Mouse (Mus musculus): ENCODE measurements at regions not wholly inside any gene's neighbourhood (a gene's known extent, or its start where the extent isn't known, plus 50 kb on each side); places are given as distances from the start of the nearest gene placed in this dataset.

DNA sequence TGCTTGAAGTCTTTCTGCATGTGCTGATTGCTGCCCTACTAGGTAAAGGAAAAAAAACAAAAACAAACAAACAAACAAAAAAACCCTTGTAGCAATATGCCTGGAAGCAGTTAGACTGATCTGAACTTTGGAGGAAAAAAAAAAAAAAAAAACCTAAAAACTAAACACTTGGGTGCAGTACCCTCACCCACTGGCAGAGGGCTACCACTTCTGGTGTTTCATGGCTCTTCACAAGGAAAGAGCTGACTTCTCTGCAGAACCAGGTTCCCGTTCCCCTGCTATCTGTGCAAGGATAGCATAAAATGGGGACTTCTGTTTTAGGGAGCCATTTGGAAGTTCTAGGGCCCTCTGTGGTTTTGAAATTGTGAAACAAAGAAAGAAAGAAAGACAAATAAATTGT lies 52.2 kb upstream of the Otud4 start:
- no peak for DNase-seq (ENCODE audit: low spot score)

DNA sequence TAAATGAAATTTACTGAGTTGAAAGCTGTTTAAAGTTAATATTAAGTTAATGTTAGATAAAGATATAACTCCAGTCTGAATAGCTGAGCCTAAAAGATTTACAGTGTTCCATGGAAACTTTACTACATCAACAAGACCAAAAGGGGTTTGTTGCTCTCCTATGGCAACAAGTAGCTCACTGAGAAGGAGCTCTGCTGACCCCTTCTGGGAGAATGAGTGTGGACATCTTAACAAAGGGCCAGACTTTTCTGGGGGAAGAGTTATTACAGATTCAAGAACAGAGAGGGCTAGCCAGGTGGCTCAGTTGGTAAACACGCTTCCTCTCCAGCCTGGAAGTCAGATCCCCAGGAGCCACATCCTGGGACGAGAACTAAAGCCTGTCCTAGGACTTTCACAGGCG lies 54.5 kb upstream of the Otud4 start:
- peak; percentile 69 for DNase-seq (ENCODE audit: low spot score)

DNA sequence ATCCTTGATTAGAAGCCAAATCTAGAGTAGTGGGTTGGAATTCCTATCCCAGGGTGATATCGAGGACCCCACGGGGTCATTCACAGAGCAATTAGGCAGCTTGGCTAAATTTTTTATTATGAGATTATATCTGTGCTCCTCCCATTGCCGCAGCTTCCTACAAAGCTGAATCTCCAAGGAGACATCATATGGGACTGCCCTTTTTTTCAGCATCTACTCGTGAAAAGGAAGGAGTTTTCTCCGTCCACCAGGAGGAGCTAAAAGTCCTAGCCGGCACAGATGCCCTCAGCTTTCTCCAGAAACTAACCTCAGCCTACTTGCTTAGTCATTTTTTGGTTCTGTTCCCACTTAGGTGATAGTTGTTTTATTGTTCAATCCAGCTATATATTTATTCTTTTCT lies 56.1 kb upstream of the Otud4 start:
- no peak for DNase-seq (ENCODE audit: low spot score)

DNA sequence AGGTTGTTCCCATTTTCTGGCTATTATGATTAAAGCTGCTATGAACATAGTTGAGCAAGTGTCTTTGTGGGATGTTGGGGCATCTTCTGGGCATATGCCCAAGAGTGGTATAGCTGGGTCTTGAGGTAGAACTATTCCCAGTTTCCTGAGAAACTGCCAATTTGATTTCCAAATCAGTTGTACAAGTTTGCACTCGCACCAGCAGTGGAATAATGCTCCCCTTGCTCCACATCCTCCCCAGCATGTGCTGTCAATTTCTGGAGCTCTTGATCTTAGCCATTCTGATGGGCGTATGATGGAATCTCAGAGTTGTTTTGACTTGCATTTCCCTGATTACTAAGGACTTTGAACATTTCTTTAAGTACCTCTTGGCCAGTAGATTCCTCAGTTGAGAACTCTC lies 57.2 kb upstream of the Otud4 start:
- no peak for DNase-seq (ENCODE audit: low spot score)

DNA sequence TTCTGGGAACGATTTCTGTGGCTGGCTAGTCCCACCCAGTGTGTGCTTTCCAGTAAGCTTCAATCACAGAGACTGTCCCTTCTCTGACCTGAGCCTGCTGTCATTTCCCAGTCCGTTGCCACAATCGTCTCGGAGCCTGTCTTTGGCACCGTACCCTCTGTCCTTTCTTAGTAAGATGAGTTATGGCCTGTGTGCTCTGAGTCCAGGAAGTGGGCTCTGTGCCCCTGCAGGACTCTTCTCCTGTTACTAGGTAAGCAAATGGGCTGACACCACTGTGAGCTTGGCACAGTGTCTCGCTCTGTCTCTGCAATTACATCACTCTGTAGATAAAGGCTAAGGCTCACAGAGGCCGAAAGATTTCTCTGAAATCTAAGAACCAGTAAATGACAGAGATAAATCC lies 63.3 kb upstream of the Otud4 start:
- no peak for DNase-seq (ENCODE audit: low spot score)

DNA sequence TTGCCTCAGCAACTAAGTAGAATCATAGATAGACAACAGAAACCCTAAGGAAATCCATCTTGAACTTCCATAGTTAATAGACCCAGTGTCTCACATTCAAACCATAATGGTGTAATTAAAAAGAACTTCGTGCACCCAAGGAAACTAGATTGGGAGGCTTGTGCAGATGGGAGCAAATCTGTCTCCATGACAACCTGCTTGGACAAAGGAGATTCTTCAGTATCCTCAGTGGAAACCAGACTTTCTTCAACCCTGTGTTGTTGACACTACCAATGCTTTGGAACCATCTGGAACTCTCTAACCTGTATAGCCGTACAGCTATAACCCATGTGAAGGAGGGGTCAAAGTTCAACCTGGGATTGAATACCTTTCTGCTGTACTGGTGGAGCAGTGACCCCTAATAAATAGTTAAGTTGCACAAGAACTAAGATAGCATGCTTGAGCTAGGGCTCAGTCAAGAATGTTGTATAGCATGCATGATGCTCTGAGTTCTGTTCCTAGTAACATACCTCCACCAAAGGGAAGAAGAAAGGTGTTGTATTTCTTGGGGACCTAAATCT lies 64.2 kb upstream of the Otud4 start:
- DNase-seq (ENCODE audit: low spot score) = no peak

DNA sequence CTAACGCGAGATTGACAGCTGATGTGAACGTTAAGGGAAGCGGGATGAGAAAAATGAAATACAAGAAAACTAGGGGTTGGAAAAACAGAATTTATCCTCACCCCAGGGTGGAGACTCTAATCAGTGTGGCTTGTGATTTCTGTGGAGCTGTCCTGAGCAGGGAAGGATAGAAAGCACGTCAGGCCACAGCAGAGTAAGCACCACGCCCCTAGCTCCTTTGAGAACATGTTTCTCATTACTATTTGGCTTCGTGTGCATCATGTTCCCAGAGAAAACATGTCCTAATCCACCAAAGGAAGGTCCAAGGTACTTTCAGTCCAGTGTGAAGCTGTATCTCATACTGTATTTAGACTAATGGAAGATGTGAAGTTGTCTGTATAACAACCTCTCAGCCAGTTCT lies 65.9 kb upstream of the Otud4 start:
- no peak for DNase-seq (ENCODE audit: low spot score)

DNA sequence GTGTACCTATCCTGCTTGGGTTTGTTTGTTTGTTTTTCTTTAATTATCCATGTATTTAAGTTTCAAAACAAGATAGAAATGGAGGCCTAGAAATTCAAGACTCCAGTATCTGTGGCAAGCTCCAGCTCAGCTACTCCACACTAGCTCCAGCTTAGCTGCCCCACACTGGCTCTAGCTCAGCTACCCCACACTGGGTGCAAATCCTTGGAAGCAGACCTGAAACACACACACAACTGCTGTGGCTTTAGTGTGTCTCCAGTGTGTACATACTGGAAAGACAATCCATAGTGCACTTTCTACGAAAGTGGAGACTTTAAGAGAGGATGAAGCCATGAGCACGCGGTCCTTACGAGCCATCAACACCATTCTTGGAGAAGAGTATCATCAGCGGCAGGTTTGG lies 66.9 kb upstream of the Otud4 start:
- no peak for DNase-seq (ENCODE audit: low spot score)

DNA sequence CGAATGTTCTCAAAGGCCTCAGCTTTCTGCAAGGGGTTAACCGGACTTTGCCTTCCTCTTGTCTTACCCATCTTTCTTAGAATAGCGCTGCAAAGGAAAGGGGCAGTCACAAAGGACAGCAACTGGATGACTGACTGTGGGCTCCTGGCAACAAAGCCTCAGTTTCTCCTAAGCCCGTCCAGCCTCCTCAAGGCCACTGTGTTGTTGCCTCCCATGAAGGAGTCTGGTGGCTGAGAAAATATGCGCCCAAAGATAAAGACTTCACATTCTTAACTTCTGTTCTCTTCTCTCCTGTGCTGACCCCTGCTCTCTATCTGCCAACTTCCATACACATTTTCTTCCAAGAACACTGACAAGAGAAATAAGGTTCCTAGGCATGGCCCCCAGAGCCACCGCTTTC lies 76.3 kb upstream of the Otud4 start:
- no peak for DNase-seq (ENCODE audit: low spot score)

DNA sequence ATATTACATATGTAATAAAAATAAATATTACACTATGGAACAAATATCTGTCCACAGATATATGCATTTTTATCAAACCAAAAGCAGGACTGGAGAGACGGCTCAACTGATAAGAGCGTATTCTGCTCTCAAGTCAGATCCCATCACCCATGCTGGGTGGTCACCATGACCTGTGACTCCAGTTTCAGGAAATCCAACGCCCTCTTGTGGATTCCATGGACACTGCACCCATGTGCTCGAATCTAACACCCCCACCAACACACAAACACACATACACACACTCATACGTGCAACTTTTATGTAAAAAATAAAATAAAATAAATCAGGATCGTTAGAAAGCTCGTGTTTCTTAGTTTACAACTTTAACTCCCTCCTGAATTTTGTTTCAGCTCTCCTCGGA lies 76.7 kb upstream of the Otud4 start:
- peak; percentile 44 for DNase-seq (ENCODE audit: low spot score)

DNA sequence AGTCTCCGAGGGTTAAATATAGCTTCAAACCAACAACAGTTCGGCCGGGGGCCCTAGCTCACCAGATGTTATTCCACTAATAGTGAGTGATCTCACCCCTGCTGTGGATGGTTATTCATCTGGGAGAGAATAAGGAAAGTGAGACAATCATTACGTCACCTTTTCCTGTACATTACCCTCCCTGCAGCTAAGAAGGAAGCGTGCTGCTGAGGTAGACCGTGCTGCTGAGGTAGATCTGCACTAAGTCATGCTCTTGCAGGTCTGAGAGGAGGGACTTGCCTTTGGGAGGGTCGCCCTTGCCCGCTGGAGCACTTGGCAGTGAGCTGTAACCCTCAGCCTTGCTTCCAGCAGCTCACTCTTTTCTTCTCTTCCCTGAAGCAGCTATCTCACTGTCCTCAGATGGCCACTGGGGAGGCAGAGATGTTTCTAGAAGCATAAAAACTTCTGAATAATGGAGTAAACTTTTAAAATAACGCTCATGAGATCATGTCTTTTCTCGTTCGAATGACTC lies 77.3 kb upstream of the Otud4 start:
- DNase-seq (ENCODE audit: low spot score) = peak; percentile 78

DNA sequence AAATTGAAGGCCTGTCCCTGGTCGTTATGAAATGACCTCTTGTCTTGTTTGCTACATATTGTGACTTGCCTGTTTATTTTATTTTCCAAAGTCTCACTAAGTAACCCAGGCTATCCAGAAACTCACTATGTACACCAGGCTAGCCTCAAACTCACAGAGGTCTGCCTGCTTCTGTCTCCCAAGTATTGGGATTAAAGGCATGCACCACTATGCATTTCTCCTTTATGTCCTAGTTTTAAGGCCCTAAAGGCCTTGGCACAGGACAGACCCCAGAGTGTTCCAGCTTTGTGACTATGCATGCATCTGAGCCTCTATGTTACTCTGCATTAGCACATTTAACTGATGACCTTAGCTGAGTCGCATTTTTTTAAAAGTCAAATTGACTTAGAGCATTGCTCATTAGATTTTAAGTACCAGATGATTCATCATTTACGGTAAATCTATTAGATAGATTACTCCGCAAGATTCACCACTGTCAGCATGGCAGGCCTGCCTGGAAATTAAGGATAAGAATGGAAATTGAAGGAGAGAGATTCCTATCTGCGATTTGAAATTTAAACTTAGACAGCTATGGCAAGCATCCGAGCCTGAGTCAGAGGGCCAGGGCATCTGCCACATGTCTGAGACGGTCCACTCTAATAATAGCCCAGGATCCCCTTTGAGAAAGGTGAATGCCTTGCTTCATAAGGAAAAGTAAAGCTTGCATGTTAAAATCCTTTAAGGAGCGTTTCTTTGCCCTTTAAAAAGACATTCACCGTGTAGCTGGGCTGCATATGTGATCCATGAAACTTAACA lies 78.0 kb upstream of the Otud4 start:
- no peak for DNase-seq (ENCODE audit: low spot score)

DNA sequence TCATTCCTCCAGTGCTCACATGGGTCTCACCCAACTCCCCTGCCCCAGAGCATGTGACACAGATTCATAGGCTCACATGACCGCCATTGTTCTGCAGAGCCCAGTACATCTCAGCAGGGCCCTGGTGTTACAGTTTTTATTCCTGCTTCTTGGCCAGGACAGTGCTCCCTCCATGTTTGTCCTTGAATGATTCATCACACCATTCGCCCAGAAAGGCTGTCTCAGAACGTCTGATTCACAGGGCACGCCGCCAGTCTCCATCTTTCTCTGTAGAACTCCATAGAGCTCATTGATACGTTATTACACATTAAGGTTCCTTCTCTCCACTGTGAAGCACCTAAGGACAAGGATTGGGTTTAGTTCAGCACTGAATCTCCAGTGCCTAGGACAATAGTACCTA lies 79.9 kb upstream of the Otud4 start:
- DNase-seq (ENCODE audit: low spot score) = no peak

DNA sequence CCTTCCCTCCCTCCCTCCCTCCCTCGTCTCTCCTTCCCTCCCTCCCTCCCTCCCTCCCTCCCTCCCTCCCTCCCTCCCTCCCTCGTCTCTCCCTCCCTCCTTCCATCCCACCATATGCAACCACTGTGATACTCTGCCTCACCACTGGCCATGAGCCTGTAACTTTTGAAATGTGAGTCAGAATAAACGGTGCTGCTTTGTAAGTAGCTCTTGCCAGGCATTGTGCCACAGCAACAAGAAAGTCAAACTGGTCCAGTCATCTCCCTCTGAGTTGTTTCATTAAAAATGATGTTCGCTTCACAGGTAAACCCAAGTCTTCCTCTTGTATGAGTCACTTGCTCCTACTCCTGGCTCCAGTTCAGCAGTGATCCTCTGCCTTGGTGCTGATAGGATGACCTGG lies 85.1 kb upstream of the Otud4 start:
- DNase-seq (ENCODE audit: low spot score) = no peak

DNA sequence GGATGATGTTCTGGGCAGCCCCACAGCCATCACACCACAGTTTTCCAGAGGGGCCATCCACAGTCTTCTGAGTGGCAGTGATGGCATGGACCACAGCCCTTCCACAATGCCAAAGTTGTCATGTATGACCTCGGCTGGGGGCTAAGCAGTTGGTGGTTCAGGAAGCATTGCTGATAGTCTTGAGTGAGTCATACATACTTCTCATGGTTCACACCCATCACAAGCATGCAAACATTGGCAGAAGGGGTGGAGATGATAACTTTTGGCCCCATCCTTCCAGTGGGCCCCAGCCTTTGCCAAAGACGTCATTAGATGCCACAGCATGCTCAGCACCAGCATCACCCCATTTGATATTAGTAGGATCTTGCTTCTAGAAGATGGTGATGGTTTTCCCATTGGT lies 89.3 kb upstream of the Otud4 start:
- no peak for DNase-seq (ENCODE audit: low spot score)

DNA sequence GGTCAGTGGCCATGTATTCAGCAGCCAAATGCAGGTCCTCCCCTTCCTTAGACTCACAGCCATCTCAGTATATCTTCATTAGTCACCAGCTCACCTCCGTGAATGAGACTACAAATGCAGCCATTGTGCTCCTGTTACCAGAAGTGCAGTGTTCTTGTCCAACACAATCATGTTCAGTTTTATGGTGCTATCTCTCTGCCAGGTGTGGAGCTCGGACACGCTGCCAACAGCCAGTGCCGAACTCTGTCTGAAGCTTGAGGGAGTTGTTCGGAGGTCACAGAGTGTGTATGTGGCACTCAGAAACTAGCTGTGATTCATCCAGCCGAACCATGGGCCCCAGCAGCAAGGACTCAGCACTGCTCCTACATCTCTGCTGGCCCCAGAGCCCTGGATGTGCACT lies 91.3 kb upstream of the Otud4 start:
- DNase-seq (ENCODE audit: low spot score) = no peak

DNA sequence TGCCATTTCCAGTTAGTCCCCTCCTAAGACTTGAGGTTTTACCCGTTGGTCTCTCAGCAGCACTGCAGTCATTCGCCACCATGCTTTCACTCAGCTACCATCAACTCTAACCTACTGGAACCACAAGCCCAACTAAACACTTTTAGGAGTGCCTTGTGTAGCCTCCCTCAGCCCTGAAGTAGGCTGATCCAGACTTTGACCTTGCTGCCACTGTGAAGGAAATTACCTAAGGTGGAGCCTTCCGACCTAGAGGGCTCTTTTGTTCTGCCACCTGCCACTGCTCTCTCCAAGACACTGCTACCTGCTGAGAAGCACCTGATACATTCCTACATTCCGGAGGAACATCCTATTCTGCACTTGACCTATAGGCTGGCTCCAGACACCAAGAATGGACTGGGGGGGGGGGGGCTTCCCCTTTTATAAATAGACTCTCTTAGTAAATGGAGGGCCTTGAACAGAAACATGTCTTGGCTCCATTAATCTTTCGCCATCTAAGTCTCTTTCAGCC lies 93.5 kb upstream of the Otud4 start:
- no peak for DNase-seq (ENCODE audit: low spot score)

DNA sequence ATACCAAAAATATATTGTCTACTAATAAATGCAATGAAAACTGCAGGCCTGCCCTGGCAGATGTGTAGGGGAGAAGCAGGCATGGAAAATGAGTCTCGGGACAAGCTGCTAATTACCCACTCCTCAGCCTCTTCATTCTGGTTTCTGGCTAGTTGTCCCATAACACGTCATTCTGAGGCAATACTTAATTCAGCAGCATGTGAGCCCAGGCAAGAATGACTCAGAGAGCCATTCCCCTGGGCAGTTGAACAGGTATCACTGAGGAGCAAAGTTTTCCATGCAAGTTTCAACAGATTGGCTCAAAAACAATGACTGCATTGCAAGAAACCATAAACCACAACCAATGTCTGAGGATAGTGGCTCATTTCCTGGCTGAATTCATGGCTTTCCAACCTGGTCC lies 97.0 kb upstream of the Otud4 start:
- DNase-seq (ENCODE audit: low spot score) = no peak

DNA sequence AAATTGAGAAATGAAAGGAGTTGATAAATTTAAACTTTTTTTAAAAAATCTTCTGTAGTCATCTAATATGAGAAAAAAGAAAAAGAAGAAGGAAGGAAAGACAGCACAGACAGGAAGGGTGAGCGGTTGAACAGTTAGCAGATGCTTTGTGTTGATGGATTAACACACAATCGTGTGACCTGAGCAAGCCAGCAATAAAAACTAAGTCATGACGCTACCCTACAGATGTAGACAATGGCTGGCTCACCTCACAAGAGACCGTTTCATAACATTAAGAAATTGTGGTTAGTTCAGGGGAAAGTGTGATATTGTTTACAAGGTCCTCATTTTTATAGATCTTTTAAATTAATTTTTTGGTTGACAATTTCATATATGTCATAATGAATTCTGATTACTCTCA lies 99.4 kb upstream of the Otud4 start:
- no peak for DNase-seq (ENCODE audit: low spot score)

DNA sequence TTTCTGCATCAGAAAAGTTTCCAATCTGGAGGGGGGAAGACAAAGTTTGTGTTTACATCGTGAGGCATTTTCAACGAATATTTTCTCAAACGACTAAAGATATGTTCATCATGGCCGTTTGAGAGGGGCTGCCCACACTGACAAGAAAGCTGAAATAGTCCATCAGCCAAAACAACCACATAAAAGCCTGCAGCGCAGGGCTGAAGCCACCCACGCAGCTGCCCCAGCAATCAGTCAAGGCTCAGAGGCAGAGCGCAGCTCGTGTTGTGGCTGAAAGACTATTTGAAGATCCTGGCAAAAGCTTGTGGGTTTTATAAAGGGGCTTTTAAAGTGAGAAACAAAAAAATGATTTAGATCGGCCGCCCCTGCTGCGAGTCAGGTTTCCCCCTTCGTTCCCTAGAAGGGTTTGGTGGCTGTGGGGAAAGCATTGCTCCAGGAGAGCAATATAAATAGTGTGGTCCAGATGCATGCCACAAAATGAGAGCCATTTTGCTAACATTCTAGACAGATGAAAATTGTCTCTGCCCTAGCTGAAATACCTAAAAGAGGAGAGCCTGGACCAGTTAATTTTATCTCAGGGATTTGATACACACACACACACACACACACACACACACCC lies 105.0 kb upstream of the Otud4 start:
- DNase-seq (ENCODE audit: low spot score) = no peak

DNA sequence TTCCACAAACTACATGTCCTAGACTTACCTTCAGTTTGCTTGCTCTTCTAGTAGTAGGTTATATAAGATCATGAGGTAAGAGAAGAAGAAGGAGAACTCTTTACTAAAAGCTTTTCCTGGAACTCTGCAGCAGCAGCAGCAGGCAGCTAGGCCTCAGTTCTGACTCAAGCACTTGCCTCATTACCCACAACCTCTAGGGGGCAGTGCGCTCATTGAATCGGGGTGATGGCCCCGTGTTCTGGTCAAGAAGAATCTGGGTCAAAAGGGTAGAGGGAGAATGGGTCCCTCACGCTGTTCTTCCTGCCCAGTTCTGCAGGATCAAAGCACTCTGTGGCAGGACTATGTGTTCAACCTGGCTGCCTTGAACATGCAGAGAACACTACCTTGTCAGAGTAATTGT lies 109.9 kb upstream of the Otud4 start:
- DNase-seq (ENCODE audit: low spot score) = no peak

DNA sequence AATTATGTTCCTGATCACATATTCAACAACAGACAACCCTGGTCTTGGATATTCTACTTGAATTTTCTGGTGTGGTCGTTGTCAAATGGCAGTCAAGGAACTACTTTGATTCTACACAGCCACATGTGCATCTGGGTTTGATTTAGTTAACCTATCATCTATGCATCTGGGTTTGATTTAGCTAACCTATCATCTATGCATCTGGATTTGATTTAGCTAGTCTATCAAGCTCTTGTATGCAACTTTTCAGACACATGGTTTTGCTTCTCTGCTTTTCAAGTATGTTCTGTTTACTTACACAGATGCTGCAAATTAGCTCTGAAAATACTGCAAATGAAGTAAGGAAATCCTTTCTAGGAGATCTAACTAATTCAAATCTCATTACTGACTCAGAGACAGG lies 117.4 kb upstream of the Otud4 start:
- no peak for DNase-seq (ENCODE audit: low spot score)

DNA sequence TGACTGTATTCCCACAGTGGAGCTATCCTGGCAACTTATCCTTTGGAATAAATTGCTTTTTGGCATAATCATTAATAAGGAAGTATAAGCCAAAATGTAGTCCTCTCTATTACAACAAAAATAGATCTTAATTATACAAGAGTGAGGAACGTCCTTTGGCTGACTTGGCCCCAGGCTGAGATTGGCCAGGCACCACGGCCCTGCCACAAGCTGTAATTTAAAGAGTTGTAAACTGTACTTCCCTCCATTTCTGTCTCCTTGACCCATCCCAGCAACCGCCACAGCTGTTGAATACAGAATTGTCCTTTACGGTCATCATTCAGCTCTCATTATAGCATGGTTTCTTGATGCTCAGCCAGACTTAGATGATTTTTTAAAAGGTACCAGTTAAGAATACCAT lies 119.6 kb upstream of the Smad1 start:
- DNase-seq (ENCODE audit: low spot score) = no peak

All from heart, adult 8-10 months (tissue).